Mouse (Mus musculus): Measurements from ENCODE around the gene Cwh43. TPM values are rescaled to one million over a fixed set of nuclear protein-coding genes. Genes with fewer than 3 reads are reported as not detected.

Gene Cwh43
- polyA plus RNA-seq, 1 experiment from 2014 or later: not detected

DNA sequence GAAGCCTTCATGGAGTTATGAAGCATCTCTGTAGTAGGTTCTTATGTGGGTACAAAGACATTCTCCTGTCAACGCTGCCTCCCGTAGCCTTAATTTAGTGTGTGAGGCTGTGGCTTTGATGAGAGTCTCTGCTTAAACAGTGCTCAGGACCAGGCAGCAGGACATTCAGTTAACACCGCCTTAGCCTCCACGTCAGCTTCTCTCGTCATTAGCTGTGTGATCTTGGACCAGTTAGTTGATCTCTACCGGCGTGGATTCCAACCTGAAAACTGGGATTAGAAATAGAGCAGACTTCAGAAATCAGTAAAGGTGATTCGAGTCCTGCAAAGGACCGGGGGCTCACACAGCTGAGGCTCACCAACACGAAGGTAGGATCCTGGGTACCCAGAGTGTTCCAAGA, 8.3 kb downstream of the Cwh43 start:
- Histone ChIP-seq H3K4me3 (ENCODE audit: inconsistent target) (no peak overlapping the region), H3K79me2 (ENCODE audit: inconsistent target) (no peaks in the 10 kb centered on the region), H3K36me3 (ENCODE audit: inconsistent target) (no peaks in the 10 kb centered on the region), H3K27ac (no peak overlapping the region)
- WGBS (ENCODE audit: missing documents): 88% methylated on average over 10 of the region's 10 CpGs

DNA sequence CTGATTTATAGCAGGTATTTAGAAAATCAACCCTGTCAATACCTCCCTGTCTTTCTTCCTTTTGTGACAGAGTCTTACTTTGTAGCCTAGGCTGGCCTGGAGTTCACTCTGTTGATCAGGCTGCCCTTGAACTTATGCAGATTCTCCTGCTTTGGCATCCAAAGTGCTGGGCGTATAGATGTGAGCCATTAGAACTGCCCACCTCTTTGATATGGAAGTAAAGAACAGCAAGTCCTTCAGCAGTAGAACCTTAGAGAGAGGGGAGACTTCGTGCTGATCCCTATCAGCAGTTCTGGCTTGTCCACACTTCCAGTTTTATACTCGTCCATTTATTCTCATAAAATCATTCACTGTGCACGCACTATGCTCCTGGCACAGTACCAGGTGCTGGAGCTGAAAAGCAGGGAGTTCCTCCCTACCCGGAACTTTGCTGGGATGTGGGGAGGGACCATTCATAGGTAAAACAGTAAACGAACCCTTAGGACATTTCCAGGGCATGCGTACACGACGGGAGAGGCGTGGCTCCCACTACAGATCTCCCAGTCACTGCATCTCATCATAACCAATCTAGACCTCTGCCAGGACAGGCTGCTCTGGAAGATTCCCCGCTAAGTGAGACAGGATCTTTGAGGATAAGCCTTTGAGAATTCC, 13.3 kb downstream of the Cwh43 start:
- Histone ChIP-seq H3K36me3 (ENCODE audit: inconsistent target) (no peaks in the 10 kb centered on the region), H3K79me2 (ENCODE audit: inconsistent target) (no peaks in the 10 kb centered on the region), H3K27ac (no peak overlapping the region), H3K4me3 (ENCODE audit: inconsistent target) (no peak overlapping the region)
- 73% methylated on average over 11 of the region's 11 CpGs for WGBS (ENCODE audit: missing documents)

DNA sequence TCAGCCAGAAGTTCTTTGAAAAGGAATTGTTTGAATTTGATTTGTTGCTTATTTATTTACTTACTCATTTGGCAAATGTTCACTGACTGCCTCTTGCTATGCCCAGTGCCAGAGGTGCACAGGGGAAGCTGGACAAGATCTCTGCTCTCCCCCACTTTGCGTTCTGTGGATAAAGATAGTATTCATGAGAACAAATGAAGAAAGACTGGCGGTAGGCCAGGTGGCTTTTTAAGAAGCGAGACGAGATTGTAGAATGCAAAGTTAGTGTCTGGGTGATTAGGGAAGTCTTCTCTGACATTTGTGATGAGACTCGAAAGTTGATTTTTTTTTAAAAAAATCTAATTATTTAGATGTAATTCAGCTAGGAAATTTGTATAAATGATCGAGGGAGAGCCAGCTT, 20.9 kb downstream of the Cwh43 start:
- WGBS (ENCODE audit: missing documents): 87% methylated on average over 6 of the region's 6 CpGs
- Histone ChIP-seq H3K27ac (no peak overlapping the region), H3K36me3 (ENCODE audit: inconsistent target) (no peaks in the 10 kb centered on the region), H3K79me2 (ENCODE audit: inconsistent target) (no peaks in the 10 kb centered on the region), H3K4me3 (ENCODE audit: inconsistent target) (no peak overlapping the region)

DNA sequence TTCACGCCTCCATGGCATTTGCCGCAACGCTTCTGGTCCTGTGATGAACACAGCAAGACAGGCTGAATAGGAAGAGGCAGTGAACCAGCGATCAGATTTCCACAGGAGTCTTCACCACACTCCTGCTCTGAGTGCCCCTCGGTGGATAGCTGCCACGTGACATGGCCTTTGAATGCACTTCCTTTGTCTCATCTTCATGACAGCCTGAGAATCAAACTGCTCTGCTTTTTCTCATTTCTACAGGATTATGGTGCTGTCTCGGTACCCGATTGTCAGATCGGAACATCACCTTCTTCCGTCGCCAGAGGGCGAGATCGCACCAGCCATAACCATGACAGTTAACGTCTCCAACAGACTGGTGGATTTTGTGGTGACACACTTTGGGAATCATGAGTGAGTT, 25.7 kb downstream of the Cwh43 start:
- Histone ChIP-seq H3K4me3 (ENCODE audit: inconsistent target) (no peak overlapping the region), H3K36me3 (ENCODE audit: inconsistent target) (no peaks in the 10 kb centered on the region), H3K79me2 (ENCODE audit: inconsistent target) (no peaks in the 10 kb centered on the region), H3K27ac (no peak overlapping the region)
- WGBS (ENCODE audit: missing documents): 29% methylated on average over 14 of the region's 14 CpGs

DNA sequence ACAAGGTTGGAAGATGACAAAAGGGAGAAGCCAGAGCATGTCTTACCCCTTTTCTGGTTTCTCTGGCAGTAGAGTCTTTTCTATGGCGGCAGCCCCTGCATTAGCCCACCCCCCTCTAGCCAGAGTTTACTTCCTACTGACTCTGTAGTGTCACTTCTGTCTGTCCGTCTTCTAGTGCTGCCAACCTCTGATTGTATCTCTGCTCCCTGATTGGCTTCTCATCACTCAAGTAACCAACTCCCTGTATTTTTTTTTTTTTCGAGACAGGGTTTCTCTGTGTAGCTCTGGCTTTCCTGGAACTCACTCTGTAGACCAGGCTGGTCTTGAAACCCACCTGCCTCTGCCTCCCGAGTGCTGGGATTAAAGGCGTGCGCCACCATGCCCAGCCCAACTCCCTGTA, 26.9 kb downstream of the Cwh43 start:
- no peaks in the 10 kb centered on the region for H3K36me3 ChIP-seq (ENCODE audit: inconsistent target)
- no peak overlapping the region for H3K4me3 ChIP-seq (ENCODE audit: inconsistent target)
- WGBS (ENCODE audit: missing documents): 85% methylated on average over 6 of the region's 6 CpGs
- no peaks in the 10 kb centered on the region for H3K79me2 ChIP-seq (ENCODE audit: inconsistent target)
- no peak overlapping the region for H3K27ac ChIP-seq

DNA sequence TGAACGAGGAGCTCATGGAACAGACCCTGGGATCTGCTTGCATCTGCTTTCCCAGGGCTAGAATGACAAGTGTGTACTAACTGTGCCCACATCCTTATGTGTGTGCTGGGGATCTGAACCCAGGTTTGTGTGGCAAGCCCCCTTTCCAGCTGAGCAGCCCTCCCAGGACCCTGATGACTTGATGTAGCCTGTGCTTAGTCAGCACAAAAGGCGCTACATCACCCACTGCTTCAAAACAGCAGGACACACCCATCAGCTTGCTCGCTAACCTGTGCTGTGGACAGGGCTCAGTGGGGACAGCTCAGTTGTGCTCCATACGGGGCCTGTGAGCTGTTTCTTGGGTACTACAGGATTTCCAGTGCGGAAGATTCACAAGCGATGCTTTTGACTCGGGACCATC, 28.9 kb downstream of the Cwh43 start:
- Histone ChIP-seq H3K27ac (no peak overlapping the region), H3K4me3 (ENCODE audit: inconsistent target) (no peak overlapping the region), H3K36me3 (ENCODE audit: inconsistent target) (no peaks in the 10 kb centered on the region), H3K79me2 (ENCODE audit: inconsistent target) (no peaks in the 10 kb centered on the region)
- WGBS (ENCODE audit: missing documents): 85% methylated on average over 7 of the region's 7 CpGs

DNA sequence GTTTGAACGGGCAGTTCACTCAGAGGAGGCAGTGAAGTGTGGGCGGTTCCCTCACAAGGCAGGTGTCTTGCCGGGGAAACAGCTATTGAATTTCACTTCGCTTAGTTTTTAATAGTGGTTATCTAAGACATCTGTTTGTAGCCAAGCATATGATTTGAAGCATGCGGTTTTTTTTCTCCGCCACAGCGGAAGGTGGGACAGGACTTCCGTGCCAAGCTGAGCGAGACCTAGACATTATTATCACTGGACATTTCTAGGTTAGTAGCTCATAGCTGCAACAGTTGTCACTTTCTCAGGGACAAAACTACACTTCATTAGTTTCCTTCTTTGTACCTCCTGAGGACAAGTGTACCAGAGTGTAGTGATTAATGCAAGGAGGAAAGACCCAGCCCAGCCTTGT, 36.3 kb downstream of the Cwh43 start:
- Histone ChIP-seq H3K36me3 (ENCODE audit: inconsistent target) (no peaks in the 10 kb centered on the region), H3K79me2 (ENCODE audit: inconsistent target) (no peaks in the 10 kb centered on the region), H3K4me3 (ENCODE audit: inconsistent target) (no peak overlapping the region), H3K27ac (no peak overlapping the region)
- WGBS (ENCODE audit: missing documents): 90% methylated on average over 9 of the region's 9 CpGs

DNA sequence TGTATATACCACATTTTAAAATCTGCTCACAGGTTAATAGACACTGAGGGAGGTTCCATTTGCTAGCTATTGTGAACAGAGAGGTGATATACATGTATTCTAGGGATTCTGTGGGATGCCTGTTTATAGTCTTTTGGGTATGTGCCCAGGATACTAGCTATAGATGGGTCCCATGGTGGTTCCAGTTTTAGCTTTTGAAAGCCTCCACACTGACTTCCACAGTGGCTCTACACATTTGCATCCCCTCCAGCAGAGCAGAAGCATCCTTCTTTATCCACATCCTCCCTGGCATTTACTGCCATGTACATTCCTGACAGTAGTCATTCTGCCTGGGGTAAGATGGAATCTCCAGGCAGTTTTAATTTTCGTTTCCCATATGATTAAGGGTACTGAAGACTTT, 44.4 kb downstream of the Cwh43 start:
- no peak overlapping the region for H3K27ac ChIP-seq
- H3K4me3 ChIP-seq (ENCODE audit: inconsistent target): no peak overlapping the region
- WGBS (ENCODE audit: missing documents): 73% methylated on average over 1 of the region's 1 CpGs
- H3K79me2 ChIP-seq (ENCODE audit: inconsistent target): no peaks in the 10 kb centered on the region
- no peaks in the 10 kb centered on the region for H3K36me3 ChIP-seq (ENCODE audit: inconsistent target)

DNA sequence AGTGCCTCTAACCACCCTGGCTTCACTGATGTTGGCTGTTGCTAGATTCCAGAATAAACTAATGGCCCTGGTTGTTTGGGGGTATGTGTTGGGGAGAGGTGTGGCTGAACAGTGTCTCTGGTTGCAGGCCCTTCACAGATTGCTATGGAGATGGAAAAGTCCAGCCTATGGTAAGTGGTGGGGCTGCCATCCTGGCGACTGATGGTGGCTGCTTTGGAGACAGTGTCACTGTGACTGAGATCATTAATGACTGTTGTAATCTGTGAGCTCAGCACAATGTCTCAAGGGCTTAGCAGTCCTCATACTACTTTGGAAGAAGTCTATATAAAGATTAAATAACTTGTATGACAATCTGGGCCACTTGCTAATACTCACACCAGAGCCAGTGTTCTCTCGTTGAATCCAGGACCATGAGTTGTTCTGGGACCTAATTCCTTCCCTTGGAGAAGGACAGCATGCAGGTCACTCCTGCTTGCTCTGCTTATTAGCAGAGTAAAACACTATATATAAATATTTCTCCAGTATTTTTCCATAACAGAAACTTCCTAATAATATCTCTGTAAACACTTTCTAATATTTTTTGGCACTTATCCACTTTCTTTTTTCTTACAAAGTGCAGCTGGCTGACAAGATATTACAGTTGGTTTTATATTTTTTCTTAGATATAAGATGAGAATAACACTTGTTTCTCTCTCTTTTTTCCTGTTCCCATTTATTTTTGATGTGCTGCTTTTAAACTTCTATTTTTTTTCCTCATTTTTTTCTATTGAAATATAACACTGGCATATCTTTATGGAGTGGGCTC, 48.8 kb downstream of the Cwh43 start:
- Histone ChIP-seq H3K36me3 (ENCODE audit: inconsistent target) (no peaks in the 10 kb centered on the region), H3K27ac (no peak overlapping the region), H3K79me2 (ENCODE audit: inconsistent target) (no peaks in the 10 kb centered on the region), H3K4me3 (ENCODE audit: inconsistent target) (no peak overlapping the region)
- 100% methylated on average over 2 of the region's 2 CpGs for WGBS (ENCODE audit: missing documents)

DNA sequence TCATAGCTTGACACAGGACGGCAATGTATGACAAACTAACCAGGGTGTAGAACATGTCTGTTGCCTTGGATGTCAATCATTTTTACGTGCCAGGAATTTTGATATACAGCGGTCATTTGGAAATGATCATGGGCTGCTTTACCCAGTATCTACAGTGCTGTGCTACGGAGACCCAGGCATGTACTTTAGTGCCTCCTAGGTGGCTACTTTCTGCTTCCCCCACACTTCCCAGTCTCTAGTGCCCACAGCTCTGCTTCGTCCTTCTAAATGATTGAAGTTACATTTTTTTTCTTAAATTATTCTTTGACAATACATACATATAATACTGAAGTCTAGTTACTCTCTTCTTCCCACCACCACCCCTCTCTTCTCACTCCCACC, 49.4 kb downstream of the Cwh43 start:
- H3K4me3 ChIP-seq (ENCODE audit: inconsistent target): no peak overlapping the region
- H3K27ac ChIP-seq: no peak overlapping the region
- H3K36me3 ChIP-seq (ENCODE audit: inconsistent target): no peaks in the 10 kb centered on the region
- H3K79me2 ChIP-seq (ENCODE audit: inconsistent target): no peaks in the 10 kb centered on the region
- 94% methylated on average over 5 of the region's 5 CpGs for WGBS (ENCODE audit: missing documents)

DNA sequence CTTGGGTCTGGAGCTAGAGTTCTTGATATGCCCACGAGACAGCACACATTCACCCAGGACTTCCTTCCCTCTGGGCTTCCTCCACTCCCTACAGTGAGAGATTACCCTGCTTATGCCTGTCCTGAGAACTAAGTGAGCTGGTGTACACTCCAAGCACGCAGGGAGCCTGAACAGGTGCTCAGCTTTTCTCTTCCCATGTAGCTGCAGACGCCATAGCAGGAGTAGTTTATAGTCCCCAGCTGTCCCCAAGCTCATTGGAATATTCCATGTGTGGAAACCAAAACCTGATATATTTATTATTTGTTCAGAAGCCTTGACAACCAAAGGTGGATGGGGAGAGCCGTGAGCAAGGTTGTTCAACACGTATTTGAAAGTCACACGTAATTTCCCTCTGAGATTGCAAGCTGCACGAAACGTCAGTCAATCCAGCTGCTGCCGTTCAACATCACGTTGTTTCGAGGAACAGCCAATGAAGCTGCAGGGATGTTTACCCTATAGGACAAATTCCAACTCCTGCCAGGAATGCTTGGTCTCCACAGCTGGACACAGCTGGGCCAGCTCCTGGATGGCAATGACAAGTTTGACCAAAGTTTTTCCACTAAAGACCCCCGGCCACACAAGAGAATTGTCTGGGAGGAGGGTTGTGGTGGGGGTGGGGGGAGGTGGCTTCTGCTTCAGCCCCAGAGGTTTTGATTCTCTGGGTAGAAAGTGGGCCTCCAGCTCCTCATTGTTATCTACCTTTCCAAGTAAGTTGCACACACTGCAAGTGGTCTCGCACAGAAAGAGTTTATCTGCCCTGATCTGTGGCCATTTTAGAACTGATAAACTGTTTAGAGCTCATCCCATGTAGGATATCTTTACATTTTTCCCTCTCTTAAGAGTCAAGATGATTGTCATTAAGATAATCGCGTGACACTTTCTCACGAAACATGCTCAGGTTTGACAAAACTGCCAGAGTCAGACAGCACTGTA, 62.9 kb downstream of the Cwh43 start:
- Histone ChIP-seq H3K4me3 (ENCODE audit: inconsistent target) (no peak overlapping the region), H3K27ac (no peak overlapping the region), H3K36me3 (ENCODE audit: inconsistent target) (no peaks in the 10 kb centered on the region), H3K79me2 (ENCODE audit: inconsistent target) (no peaks in the 10 kb centered on the region)
- 88% methylated on average over 16 of the region's 16 CpGs for WGBS (ENCODE audit: missing documents)

DNA sequence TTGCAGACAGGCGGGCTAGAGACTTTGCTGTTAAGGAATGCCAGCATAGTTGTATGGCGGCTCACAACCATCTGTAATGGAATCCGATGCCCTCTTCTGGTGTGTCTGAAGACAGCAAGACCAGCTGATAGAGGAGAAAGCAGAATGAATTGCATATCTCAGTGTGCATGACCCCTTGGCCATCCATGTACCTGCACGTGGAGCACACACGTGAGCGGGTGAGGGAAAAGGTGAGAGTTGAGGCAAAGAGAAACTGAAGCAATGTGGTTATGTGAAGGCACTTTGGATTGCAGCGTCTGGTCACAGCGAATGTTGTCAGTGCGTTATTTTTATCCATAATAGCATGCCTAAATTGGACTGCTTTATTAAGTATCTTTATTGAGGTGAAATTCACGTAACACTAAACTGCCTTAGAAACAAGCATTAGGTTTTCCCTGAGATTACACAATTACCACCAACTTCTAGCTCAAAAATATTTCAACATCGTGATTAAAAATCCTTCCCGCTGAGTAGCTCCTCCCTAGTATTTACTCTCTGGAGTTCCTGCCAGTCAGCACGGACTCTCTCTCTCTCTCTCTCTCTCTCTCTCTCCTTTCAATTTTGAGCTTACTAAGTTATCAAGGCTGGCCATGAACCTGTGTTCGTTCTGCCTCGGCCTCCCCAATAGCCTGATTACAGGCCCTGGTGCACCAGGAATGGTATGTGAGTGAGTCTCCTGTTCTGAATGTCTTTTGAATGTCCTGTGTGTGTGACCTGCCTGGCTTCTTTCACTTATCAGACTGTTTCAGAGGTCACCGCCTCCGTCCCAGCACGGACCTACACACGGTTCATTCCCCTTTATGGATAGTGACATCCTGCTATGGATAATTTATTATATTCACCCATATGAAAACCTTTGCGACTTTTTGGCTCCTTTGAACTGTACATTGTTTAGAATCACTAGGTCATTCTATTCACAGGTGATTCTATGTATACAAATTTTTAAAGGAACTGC, 68.8 kb downstream of the Cwh43 start:
- Histone ChIP-seq H3K27ac (no peak overlapping the region), H3K36me3 (ENCODE audit: inconsistent target) (no peaks in the 10 kb centered on the region), H3K79me2 (ENCODE audit: inconsistent target) (no peaks in the 10 kb centered on the region), H3K4me3 (ENCODE audit: inconsistent target) (no peak overlapping the region)
- 84% methylated on average over 20 of the region's 20 CpGs for WGBS (ENCODE audit: missing documents)

DNA sequence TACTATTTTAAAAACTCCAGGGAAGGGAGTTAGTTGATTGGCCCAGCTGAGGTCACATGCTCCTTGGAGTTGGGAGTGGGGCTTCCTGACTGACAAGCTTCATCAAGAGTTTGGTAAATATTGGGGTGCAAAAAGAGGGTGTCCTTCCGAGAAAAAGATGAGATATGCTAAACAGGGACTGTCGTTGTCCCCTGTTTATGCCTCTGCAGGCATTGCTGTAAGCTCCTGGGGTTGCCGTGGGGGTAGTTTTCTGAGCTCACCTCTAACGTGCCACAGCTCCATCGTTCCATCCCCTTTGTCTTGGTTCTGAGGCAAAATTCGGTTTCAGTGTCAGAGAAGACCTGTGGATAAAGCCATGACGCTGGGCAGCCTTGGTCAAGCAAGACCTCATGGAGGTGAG, 74.8 kb downstream of the Cwh43 start, which contains the start of gene Dcun1d4:
Gene Dcun1d4, plus strand, starts transcription at position 301 of the 400 bp plus-strand sequence.
- Histone ChIP-seq H3K4me3 (ENCODE audit: inconsistent target) (no peak within 1 kb of the TSS), H3K79me2 (ENCODE audit: inconsistent target) (no peaks in the 10 kb centered on the region), H3K27ac (no peak within 1 kb of the TSS), H3K36me3 (ENCODE audit: inconsistent target) (no peaks in the 10 kb centered on the region)
- 89% methylated on average over 7 of the region's 7 CpGs for WGBS (ENCODE audit: missing documents)

DNA sequence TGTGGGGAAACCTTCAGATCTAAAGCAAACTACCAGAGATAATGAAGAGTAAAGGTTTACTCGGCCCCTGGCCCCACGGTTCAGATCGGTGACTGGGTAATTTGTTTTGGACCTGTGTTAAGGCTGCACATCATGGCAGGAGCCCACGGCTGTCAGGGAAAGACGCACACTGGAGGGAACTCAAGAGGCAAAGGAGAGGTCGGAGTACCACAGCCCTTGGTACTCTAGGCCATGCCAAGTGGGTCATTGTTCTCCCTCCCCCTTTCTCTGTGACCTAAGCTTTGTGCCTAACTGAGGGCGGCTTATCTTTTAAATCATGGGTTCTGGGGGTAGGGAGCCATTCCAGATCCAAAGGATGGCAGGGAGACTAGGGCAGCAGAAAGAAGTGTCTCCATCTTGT, 75.5 kb downstream of the Cwh43 start:
- 93% methylated on average over 7 of the region's 7 CpGs for WGBS (ENCODE audit: missing documents)
- no peak overlapping the region for H3K27ac ChIP-seq
- H3K79me2 ChIP-seq (ENCODE audit: inconsistent target): no peaks in the 10 kb centered on the region
- H3K36me3 ChIP-seq (ENCODE audit: inconsistent target): no peaks in the 10 kb centered on the region
- H3K4me3 ChIP-seq (ENCODE audit: inconsistent target): no peak overlapping the region

Measured in macrophage (primary cell).